Mouse (Mus musculus) embryonic facial prominence, embryonic 11.5 days (tissue): ENCODE measurements around the gene Hnf4a. TPM values are rescaled to one million over a fixed set of nuclear protein-coding genes. Genes with fewer than 3 reads are reported as not detected.

ENCODE experiments used
- ATAC-seq: fragments of 200-750 bp; cut with Nextera tagmentation; replicated peaks from 2 replicates; pipeline ENCODE4 v1.8.0; 2017; ENCODE audit warnings: low read depth; ENCODE audit not compliant: insufficient number of reproducible peaks, low FRiP score, low TSS enrichment
- DNase-seq: peaks from one replicate; pipeline ENCODE4 v3.0.0-alpha.2; 2015; ENCODE audit warnings: low spot score
- H3K27ac ChIP-seq: fragments of 300-500 bp; sonication (generic); replicated peaks from 2 replicates; pipeline ENCODE4 v1.5.1; 2014; ENCODE audit warnings: mild to moderate bottlenecking, low read depth, low read length, control low read depth
- H3K27me3 ChIP-seq: fragments of 300-500 bp; sonication (generic); 2 replicates; pipeline ENCODE4 v1.6.1; 2014; ENCODE audit warnings: mild to moderate bottlenecking, low read length, moderate library complexity, mixed read lengths; ENCODE audit not compliant: control insufficient read depth, insufficient read depth
- H3K36me3 ChIP-seq: fragments of 300-500 bp; sonication (generic); replicated peaks from 2 replicates; pipeline ENCODE4 v1.6.1; 2014; ENCODE audit warnings: low read depth, mild to moderate bottlenecking, low read length, moderate library complexity, mixed read lengths; ENCODE audit not compliant: control insufficient read depth, insufficient read depth
- H3K4me1 ChIP-seq: fragments of 300-500 bp; sonication (generic); 2 replicates; pipeline ENCODE4 v1.6.1; 2014; ENCODE audit warnings: low read length, mixed read lengths; ENCODE audit not compliant: control insufficient read depth, insufficient read depth
- H3K4me2 ChIP-seq: fragments of 300-500 bp; sonication (generic); 2 replicates; pipeline ENCODE4 v1.6.1; 2014; ENCODE audit warnings: low read depth, mild to moderate bottlenecking, control low read depth, low read length, moderate library complexity
- H3K4me3 ChIP-seq: fragments of 300-500 bp; sonication (generic); 2 replicates; pipeline ENCODE4 v1.5.1; 2014; ENCODE audit warnings: low read depth, low read length, control low read depth
- H3K9ac ChIP-seq: fragments of 300-500 bp; sonication (generic); replicated peaks from 2 replicates; pipeline ENCODE4 v1.6.1; 2014; ENCODE audit warnings: mild to moderate bottlenecking, control low read depth, low read length
- H3K9me3 ChIP-seq: fragments of 300-500 bp; sonication (generic); replicated peaks from 2 replicates; pipeline ENCODE4 v1.6.1; 2016; ENCODE audit warnings: mild to moderate bottlenecking, low read length, inconsistent platforms, mixed read lengths; ENCODE audit not compliant: control insufficient read depth
- WGBS: fragments of 180-500 bp; shearing (Covaris S2); extraction: QIAGEN DNeasy Blood & Tissue Kit; methylation state at CpG from one replicate; pipeline ENCODE4 v1.1.7; 2014; 5-methylcytosine and 5-hydroxymethylcytosine counted together
- polyA plus RNA-seq: library from polyadenylated mRNA; unstranded; fragments of >200 nt; fragmentation: Nextera tagmentation; extraction: Ambion mirVana; gene quantifications from 2 replicates; pipeline ENCODE4 v1.2.1, GENCODE M21; 2014

The Hnf4a gene
- polyA plus RNA-seq, 1 experiment from 2014 or later: not detected

- H3K36me3 ChIP-seq: no peaks in the 10 kb centered on the region
- H3K27ac ChIP-seq: no peak overlapping the region
- H3K9me3 ChIP-seq: no peaks in the 10 kb centered on the region
- 83% methylated on average over 2 of the region's 2 CpGs for WGBS
- H3K4me1 ChIP-seq: no peaks in the 10 kb centered on the region
- H3K9ac ChIP-seq: no peak overlapping the region
- no peak overlapping the region for H3K4me2 ChIP-seq
- DNase-seq: no peak
- no peak for ATAC-seq
- no peaks in the 10 kb centered on the region for H3K27me3 ChIP-seq
- H3K4me3 ChIP-seq: no peak overlapping the region
These were observed 71.4 kb downstream of the Hnf4a start for GRCm38 (mm10) chr2:163577986-163578385.

- Histone ChIP-seq H3K4me3 (no peak overlapping the region), H3K36me3 (no peaks in the 10 kb centered on the region), H3K27me3 (no peaks in the 10 kb centered on the region), H3K9ac (no peak overlapping the region), H3K4me1 (no peaks in the 10 kb centered on the region), H3K27ac (no peak overlapping the region), H3K4me2 (no peak overlapping the region), H3K9me3 (no peaks in the 10 kb centered on the region)
- ATAC-seq: no peak
- no peak for DNase-seq
- 83% methylated on average over 13 of the region's 13 CpGs for WGBS
These were observed 73.7 kb downstream of the Hnf4a start for GRCm38 (mm10) chr2:163580069-163580945.

- Histone ChIP-seq H3K27me3 (no peaks in the 10 kb centered on the region), H3K36me3 (no peaks in the 10 kb centered on the region), H3K9me3 (no peaks in the 10 kb centered on the region), H3K4me3 (no peak overlapping the region), H3K4me1 (no peaks in the 10 kb centered on the region), H3K27ac (no peak overlapping the region), H3K4me2 (no peak overlapping the region), H3K9ac (no peak overlapping the region)
- ATAC-seq (no peak), DNase-seq (no peak)
- whole genome bisulfite sequencing: 93% methylated on average over 10 of the region's 10 CpGs
These were observed 76.8 kb downstream of the Hnf4a start for GRCm38 (mm10) chr2:163583226-163584087.

GRCm38 (mm10) chr2:163584088-163584426, 77.4 kb downstream of the Hnf4a start:
- WGBS: 80% methylated on average over 10 of the region's 10 CpGs
- Histone ChIP-seq H3K9ac (no peak overlapping the region), H3K36me3 (no peaks in the 10 kb centered on the region), H3K9me3 (no peaks in the 10 kb centered on the region), H3K4me3 (no peak overlapping the region), H3K27me3 (no peaks in the 10 kb centered on the region), H3K4me1 (no peaks in the 10 kb centered on the region), H3K27ac (no peak overlapping the region), H3K4me2 (no peak overlapping the region)
- ATAC-seq: no peak
- DNase-seq: no peak

- H3K27me3 ChIP-seq: no peaks in the 10 kb centered on the region
- no peaks in the 10 kb centered on the region; the same call in 1 of the 2 replicates for H3K4me1 ChIP-seq
- H3K9ac ChIP-seq: no peak overlapping the region
- no peak overlapping the region for H3K4me3 ChIP-seq
- H3K27ac ChIP-seq: no peak overlapping the region
- DNase-seq (peak; percentile 69), ATAC-seq (no peak)
- 38% methylated on average over 19 of the region's 19 CpGs for WGBS
- H3K9me3 ChIP-seq: no peaks in the 10 kb centered on the region
- no peaks in the 10 kb centered on the region for H3K36me3 ChIP-seq
- no peak overlapping the region for H3K4me2 ChIP-seq
These were observed 80.0 kb downstream of the Hnf4a start for GRCm38 (mm10) chr2:163586384-163587261.

GRCm38 (mm10) chr2:163587506-163587905, 80.9 kb downstream of the Hnf4a start:
- Histone ChIP-seq H3K27me3 (no peaks in the 10 kb centered on the region), H3K36me3 (no peaks in the 10 kb centered on the region), H3K9ac (no peak overlapping the region), H3K4me3 (no peak overlapping the region), H3K27ac (no peak overlapping the region), H3K9me3 (no peaks in the 10 kb centered on the region), H3K4me1 (no peaks in the 10 kb centered on the region; the same call in 1 of the 2 replicates), H3K4me2 (no peak overlapping the region)
- WGBS: 83% methylated on average over 5 of the region's 5 CpGs
- ATAC-seq: no peak
- no peak for DNase-seq

- WGBS: 69% methylated on average over 12 of the region's 12 CpGs
- Histone ChIP-seq H3K36me3 (no peaks in the 10 kb centered on the region), H3K27ac (no peak overlapping the region), H3K9ac (no peak overlapping the region), H3K4me3 (no peak overlapping the region), H3K4me2 (no peak overlapping the region), H3K9me3 (no peaks in the 10 kb centered on the region), H3K4me1 (no peaks in the 10 kb centered on the region; the same call in 1 of the 2 replicates), H3K27me3 (no peaks in the 10 kb centered on the region)
- DNase-seq: no peak
- ATAC-seq: no peak
These were observed 83.6 kb downstream of the Hnf4a start for GRCm38 (mm10) chr2:163590211-163590610.
